Mouse (Mus musculus) small intestine, adult 2 months (tissue): ENCODE results near the gene Timm8a2.

Experiments
- CTCF ChIP-seq: fragments of 200-500 bp; IDR thresholded peaks from 2 replicates; pipeline ENCODE4 v1.5.1; 2012; ENCODE audit warnings: low read depth, mild to moderate bottlenecking, control low read depth, inconsistent platforms, low read length, moderate library complexity, mixed read lengths; ENCODE audit not compliant: insufficient replicate concordance, insufficient read length; ENCODE audit errors: extremely low read depth
- POLR2A ChIP-seq: fragments of 200-500 bp; IDR thresholded peaks from 2 replicates; pipeline ENCODE4 v1.6.1; 2012; ENCODE audit warnings: low read depth, mild to moderate bottlenecking, control low read depth, inconsistent platforms, low read length, moderate library complexity

DNA sequence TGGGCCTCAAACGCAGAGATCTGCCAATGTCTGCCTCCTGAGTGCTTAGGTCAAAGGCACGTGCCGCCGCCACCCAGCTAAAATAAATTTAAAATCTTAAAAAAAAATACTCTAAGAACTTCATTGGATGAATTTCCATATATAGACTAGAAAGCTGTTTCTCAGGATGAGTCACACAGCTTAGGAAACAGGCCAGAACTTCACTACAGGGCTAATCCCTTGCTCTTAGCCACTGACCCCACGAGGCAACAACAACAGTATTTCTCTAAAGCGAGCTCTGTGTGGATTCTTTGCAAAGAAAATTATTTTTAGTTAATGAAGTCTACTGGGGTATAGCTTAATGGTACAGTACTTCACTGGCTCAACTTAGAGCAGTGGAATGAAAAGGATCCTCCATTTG lies 26.9 kb downstream of the Timm8a2 start:
- TF ChIP-seq CTCF = no peak
- TF ChIP-seq POLR2A = no peak
